Mouse (Mus musculus): Measurements from ENCODE around the gene Vdac2. TPM values are rescaled to one million over a fixed set of nuclear protein-coding genes. Genes with fewer than 3 reads are reported as not detected.

The Vdac2 gene
- polyA plus RNA-seq, 1 experiment from 2014 or later, result 221 TPM

DNA sequence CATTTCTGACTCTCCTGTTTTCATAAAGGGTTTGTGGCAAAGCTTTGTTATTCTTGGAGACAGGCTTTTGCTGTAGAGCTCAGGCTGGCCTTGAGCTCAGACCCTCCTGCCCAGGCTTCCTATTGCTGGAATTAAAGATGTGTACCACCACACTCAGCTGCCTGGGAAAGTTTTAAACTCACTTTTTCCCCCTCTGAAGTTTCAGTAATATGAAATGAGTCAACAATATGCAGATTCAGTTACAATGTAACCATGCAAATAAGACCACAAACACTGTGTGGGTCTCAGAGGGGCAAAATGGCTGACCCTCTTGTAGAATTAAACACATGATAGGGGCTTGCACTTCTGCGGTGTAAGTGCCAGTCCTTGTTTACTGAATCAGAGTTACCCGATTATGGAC is 18.8 kb upstream of the Vdac2 start:
- ATAC-seq (ENCODE audit: insufficient number of reproducible peaks, low FRiP score, low TSS enrichment, low read depth), result no peak
- Histone ChIP-seq H3K27ac (replicated peaks) (no peak overlapping the region), H3K9ac (no peak overlapping the region), H3K27me3 (no peaks in the 10 kb centered on the region), H3K9me3 (replicated peaks) (no peaks in the 10 kb centered on the region), H3K36me3 (no peaks in the 10 kb centered on the region), H3K4me2 (replicated peaks) (no peak overlapping the region), H3K4me1 (no peaks in the 10 kb centered on the region), H3K4me3 (replicated peaks) (no peak overlapping the region)
- 71% methylated on average over 2 of the region's 2 CpGs for WGBS

- Histone ChIP-seq H3K4me1 (no peaks in the 10 kb centered on the region), H3K27me3 (no peaks in the 10 kb centered on the region), H3K36me3 (no peaks in the 10 kb centered on the region), H3K4me2 (replicated peaks) (no peak overlapping the region), H3K9ac (no peak overlapping the region), H3K27ac (replicated peaks) (no peak overlapping the region), H3K4me3 (replicated peaks) (no peak overlapping the region), H3K9me3 (replicated peaks) (no peaks in the 10 kb centered on the region)
- 74% methylated on average over 3 of the region's 3 CpGs for WGBS
- ATAC-seq (ENCODE audit: insufficient number of reproducible peaks, low FRiP score, low TSS enrichment, low read depth), result no peak
These were observed 18.3 kb upstream of the Vdac2 start for GRCm38 (mm10) chr14:21806631-21807160.

DNA sequence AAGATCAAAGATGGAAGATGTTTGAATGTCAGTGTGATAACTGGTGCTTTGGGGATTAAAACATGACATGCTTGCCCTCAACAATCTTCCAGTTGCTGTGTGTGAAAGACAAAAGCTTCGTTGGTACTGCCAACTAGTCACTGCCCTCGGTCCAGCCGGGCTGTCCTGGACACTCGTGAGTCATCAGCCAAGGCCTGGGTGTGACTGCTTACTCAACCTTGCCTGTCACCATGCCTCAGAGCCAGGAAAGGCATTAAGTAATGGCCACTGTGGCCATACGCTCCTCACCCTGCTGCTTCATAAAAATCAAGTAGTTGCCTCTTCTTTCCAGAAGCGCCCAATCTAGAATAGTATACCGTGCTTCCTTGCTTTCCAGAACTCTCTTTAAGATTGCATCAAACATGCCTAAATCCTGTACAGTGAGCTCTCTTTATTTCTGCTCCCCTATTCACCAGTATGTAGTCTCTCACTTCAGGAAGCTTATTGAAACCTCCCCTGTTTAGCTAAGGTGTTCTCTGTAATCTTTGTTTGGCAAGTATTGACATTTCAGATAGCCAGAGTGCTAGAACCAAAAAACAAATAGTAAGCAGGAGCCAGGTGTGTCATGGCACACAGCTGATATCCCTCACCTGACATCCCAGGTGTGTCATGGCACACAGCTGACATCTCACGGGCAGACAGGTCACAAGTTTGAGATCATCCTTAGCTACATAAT is 16.7 kb upstream of the Vdac2 start:
- no peak for ATAC-seq (ENCODE audit: insufficient number of reproducible peaks, low FRiP score, low TSS enrichment, low read depth)
- Histone ChIP-seq H3K9ac (no peak overlapping the region), H3K4me3 (replicated peaks) (no peak overlapping the region)

GRCm38 (mm10) chr14:21809418-21809817 is 15.6 kb upstream of the Vdac2 start:
- WGBS, result 87% methylated on average over 2 of the region's 2 CpGs
- no peaks in the 10 kb centered on the region for H3K36me3 ChIP-seq
- no peaks in the 10 kb centered on the region for H3K27me3 ChIP-seq
- no peaks in the 10 kb centered on the region for H3K4me1 ChIP-seq
- no peak overlapping the region for H3K4me2 ChIP-seq (replicated peaks)
- H3K9ac ChIP-seq, result no peak overlapping the region
- ATAC-seq (ENCODE audit: insufficient number of reproducible peaks, low FRiP score, low TSS enrichment, low read depth), result no peak
- no peak overlapping the region for H3K27ac ChIP-seq (replicated peaks)
- no peak overlapping the region for H3K4me3 ChIP-seq (replicated peaks)
- no peaks in the 10 kb centered on the region for H3K9me3 ChIP-seq (replicated peaks)

More for the DNA sequence above, 16.7 kb upstream of the Vdac2 start:
- no peaks in the 10 kb centered on the region for H3K9me3 ChIP-seq (replicated peaks)
- no peaks in the 10 kb centered on the region for H3K36me3 ChIP-seq
- no peaks in the 10 kb centered on the region for H3K27me3 ChIP-seq
- H3K4me1 ChIP-seq, result no peaks in the 10 kb centered on the region
- WGBS, result 83% methylated on average over 8 of the region's 8 CpGs
- H3K4me2 ChIP-seq (replicated peaks), result no peak overlapping the region
- H3K27ac ChIP-seq (replicated peaks), result no peak overlapping the region

GRCm38 (mm10) chr14:21811301-21811700 is 13.7 kb upstream of the Vdac2 start:
- no peak for ATAC-seq (ENCODE audit: insufficient number of reproducible peaks, low FRiP score, low TSS enrichment, low read depth)
- no peaks in the 10 kb centered on the region for H3K36me3 ChIP-seq
- H3K27ac ChIP-seq (replicated peaks), result no peak overlapping the region
- H3K4me3 ChIP-seq (replicated peaks), result no peak overlapping the region
- H3K9me3 ChIP-seq (replicated peaks), result no peaks in the 10 kb centered on the region
- no peaks in the 10 kb centered on the region for H3K27me3 ChIP-seq
- no peak overlapping the region for H3K4me2 ChIP-seq (replicated peaks)
- no peak overlapping the region for H3K9ac ChIP-seq
- 83% methylated on average over 4 of the region's 4 CpGs for WGBS
- H3K4me1 ChIP-seq, result no peaks in the 10 kb centered on the region

GRCm38 (mm10) chr14:21811744-21812393 is 13.2 kb upstream of the Vdac2 start:
- 81% methylated on average over 10 of the region's 10 CpGs for WGBS
- Histone ChIP-seq H3K36me3 (no peaks in the 10 kb centered on the region), H3K4me3 (replicated peaks) (no peak overlapping the region), H3K4me1 (no peaks in the 10 kb centered on the region), H3K27me3 (no peaks in the 10 kb centered on the region), H3K9ac (no peak overlapping the region), H3K27ac (replicated peaks) (no peak overlapping the region), H3K4me2 (replicated peaks) (no peak overlapping the region), H3K9me3 (replicated peaks) (no peaks in the 10 kb centered on the region)
- no peak for ATAC-seq (ENCODE audit: insufficient number of reproducible peaks, low FRiP score, low TSS enrichment, low read depth)

GRCm38 (mm10) chr14:21812590-21813162 is 12.4 kb upstream of the Vdac2 start:
- no peaks in the 10 kb centered on the region for H3K4me1 ChIP-seq
- no peak overlapping the region for H3K9ac ChIP-seq
- H3K9me3 ChIP-seq (replicated peaks), result no peaks in the 10 kb centered on the region
- WGBS, result 20% methylated on average over 14 of the region's 14 CpGs
- no peak overlapping the region for H3K4me2 ChIP-seq (replicated peaks)
- H3K27me3 ChIP-seq, result no peaks in the 10 kb centered on the region
- H3K27ac ChIP-seq (replicated peaks), result no peak overlapping the region
- H3K4me3 ChIP-seq (replicated peaks), result no peak overlapping the region
- H3K36me3 ChIP-seq, result no peaks in the 10 kb centered on the region
- no peak for ATAC-seq (ENCODE audit: insufficient number of reproducible peaks, low FRiP score, low TSS enrichment, low read depth)

GRCm38 (mm10) chr14:21813216-21813615 is 11.8 kb upstream of the Vdac2 start:
- no peak for ATAC-seq (ENCODE audit: insufficient number of reproducible peaks, low FRiP score, low TSS enrichment, low read depth)
- 73% methylated on average over 4 of the region's 4 CpGs for WGBS

DNA sequence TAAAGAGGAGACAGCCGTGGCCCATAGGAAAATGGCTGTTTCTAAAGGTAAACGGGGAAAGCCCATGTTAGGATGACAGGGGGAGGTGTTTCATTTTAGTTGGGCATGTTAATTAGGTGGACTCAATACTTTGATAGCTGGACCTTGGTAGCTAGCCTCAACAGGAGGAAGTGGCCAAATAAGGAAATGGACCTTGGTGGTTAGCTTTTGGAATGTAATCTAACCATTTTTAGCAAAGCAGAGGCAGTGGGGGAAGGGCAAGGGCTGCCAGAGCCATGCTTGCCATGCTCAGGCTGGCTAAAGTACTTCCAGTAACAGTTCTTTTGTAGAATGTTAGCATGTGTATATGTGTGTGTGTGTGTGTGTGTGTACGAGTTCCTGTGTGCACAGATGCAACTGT is 11.2 kb upstream of the Vdac2 start:
- H3K9me3 ChIP-seq (replicated peaks), result no peaks in the 10 kb centered on the region
- no peaks in the 10 kb centered on the region for H3K27me3 ChIP-seq
- no peak for ATAC-seq (ENCODE audit: insufficient number of reproducible peaks, low FRiP score, low TSS enrichment, low read depth)
- no peak overlapping the region for H3K4me2 ChIP-seq (replicated peaks)
- H3K4me1 ChIP-seq, result no peaks in the 10 kb centered on the region
- no peaks in the 10 kb centered on the region for H3K36me3 ChIP-seq
- no peak overlapping the region for H3K4me3 ChIP-seq (replicated peaks)
- H3K27ac ChIP-seq (replicated peaks), result no peak overlapping the region
- no peak overlapping the region for H3K9ac ChIP-seq
- 79% methylated on average over 3 of the region's 3 CpGs for WGBS

More at GRCm38 (mm10) chr14:21813216-21813615, 11.8 kb upstream of the Vdac2 start:
- Histone ChIP-seq H3K4me2 (replicated peaks) (no peak overlapping the region), H3K9ac (no peak overlapping the region), H3K27me3 (no peaks in the 10 kb centered on the region), H3K9me3 (replicated peaks) (no peaks in the 10 kb centered on the region), H3K4me1 (no peaks in the 10 kb centered on the region), H3K27ac (replicated peaks) (no peak overlapping the region), H3K36me3 (no peaks in the 10 kb centered on the region), H3K4me3 (replicated peaks) (no peak overlapping the region)

DNA sequence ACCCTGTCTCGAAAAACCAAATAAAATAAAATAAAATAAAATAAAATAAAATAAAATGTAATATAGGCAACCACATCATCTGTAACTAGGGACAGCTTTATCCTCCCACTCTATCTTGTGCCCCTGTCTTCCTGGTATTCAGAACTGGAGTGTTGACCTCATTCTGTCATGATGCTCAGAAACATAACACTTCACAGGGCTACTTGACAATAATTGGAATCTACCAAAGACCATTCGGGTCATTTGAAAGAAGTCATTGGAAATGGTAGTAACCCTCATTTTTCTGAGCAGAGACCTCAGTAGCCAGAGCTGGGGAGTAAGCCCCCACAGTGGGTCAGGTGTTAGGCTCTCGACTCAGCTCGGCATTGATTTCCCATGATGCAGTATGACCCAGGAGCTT is 10.4 kb upstream of the Vdac2 start:
- no peak overlapping the region for H3K4me2 ChIP-seq (replicated peaks)
- no peak overlapping the region for H3K9ac ChIP-seq
- 90% methylated on average over 4 of the region's 4 CpGs for WGBS
- no peaks in the 10 kb centered on the region for H3K36me3 ChIP-seq
- H3K4me1 ChIP-seq, result no peaks in the 10 kb centered on the region
- H3K27me3 ChIP-seq, result no peaks in the 10 kb centered on the region
- ATAC-seq (ENCODE audit: insufficient number of reproducible peaks, low FRiP score, low TSS enrichment, low read depth), result no peak
- H3K4me3 ChIP-seq (replicated peaks), result no peak overlapping the region
- H3K27ac ChIP-seq (replicated peaks), result no peak overlapping the region
- H3K9me3 ChIP-seq (replicated peaks), result no peaks in the 10 kb centered on the region

GRCm38 (mm10) chr14:21816255-21816654 is 8.8 kb upstream of the Vdac2 start:
- no peak overlapping the region for H3K27ac ChIP-seq (replicated peaks)
- no peaks in the 10 kb centered on the region for H3K4me1 ChIP-seq
- no peaks in the 10 kb centered on the region for H3K27me3 ChIP-seq
- no peaks in the 10 kb centered on the region for H3K9me3 ChIP-seq (replicated peaks)
- no peaks in the 10 kb centered on the region for H3K36me3 ChIP-seq
- no peak overlapping the region for H3K9ac ChIP-seq
- no peak overlapping the region for H3K4me3 ChIP-seq (replicated peaks)
- no peak overlapping the region for H3K4me2 ChIP-seq (replicated peaks)
- 46% methylated on average over 3 of the region's 3 CpGs for WGBS
- ATAC-seq (ENCODE audit: insufficient number of reproducible peaks, low FRiP score, low TSS enrichment, low read depth), result no peak

All from embryonic facial prominence, embryonic 15.5 days (tissue).